Mouse (Mus musculus): ENCODE data around the gene Abtb1.

Gene Abtb1

DNA sequence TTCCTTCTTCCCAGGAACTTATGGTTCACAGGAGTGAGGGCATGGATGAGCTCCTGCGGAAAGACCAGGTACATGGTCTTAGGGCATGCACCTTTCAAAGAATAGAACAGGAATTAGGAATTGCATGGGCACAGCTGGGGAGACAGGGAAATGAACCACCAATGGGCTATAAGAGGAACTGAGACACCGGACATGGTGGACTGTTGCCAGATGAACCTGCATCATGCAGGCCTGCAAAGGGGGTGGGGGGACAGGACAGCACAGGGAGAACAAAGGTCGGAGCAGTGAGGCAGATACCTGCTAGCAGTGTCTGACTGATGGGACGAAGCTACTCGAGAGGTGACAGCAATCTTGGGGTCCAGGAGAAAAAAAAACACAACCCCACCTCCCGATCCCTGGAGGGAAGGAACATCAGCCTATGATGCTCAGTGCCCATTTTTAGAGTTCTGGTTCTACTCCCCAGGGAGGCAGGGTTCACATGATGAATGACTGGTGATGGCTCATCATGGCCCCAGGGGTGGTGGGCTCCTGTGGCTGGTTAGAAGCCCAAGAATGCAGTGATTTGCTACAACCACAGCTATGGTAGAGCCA, 11.6 kb downstream of the Abtb1 start:
- no peak for DNase-seq (ENCODE audit: extremely low spot score, low spot score)

GRCm38 (mm10) chr6:88829579-88829978, 12.2 kb downstream of the Abtb1 start:
- no peak for DNase-seq (ENCODE audit: extremely low spot score, low spot score)

GRCm38 (mm10) chr6:88828206-88829009, 13.4 kb downstream of the Abtb1 start:
- DNase-seq (ENCODE audit: extremely low spot score, low spot score), result no peak

DNA sequence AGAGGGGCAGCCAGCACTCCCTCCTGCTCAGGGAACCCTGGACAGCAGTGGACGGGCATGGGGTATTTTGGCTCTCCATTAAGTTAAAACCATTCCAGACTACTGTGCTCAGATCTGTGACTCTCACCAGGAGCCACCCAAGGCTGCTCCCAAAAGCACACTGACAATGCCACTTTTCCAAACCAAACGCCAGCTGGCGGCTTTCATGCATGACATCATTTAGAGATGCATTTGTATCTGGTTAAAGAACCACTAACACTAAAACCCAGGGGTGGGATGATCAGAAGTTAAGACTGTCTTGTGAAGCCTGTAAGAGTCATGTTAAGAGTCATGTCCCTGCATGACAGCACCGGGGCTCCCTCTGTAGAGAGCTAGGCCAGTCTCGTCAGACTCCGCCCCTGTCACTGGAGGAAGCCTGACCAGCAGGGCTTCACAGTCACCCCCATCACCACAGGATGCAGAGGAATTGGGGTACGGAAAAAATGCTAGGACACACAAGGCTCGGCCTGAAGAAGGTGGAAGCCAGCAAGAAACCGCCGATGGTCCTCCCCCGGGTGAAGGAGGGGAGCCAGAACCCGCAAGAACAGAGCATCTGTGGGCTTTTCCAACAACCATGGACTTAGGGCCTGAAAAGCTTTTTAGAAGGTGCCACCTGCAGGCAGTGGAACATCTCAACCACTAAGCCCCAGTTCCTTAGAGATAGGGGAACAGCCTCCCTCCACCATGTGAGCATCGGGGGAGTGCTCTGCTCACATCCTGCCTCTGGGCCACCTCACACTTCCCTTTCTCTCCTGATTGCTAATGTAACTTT, 14.2 kb downstream of the Abtb1 start:
- no peak for DNase-seq (ENCODE audit: extremely low spot score, low spot score)

DNA sequence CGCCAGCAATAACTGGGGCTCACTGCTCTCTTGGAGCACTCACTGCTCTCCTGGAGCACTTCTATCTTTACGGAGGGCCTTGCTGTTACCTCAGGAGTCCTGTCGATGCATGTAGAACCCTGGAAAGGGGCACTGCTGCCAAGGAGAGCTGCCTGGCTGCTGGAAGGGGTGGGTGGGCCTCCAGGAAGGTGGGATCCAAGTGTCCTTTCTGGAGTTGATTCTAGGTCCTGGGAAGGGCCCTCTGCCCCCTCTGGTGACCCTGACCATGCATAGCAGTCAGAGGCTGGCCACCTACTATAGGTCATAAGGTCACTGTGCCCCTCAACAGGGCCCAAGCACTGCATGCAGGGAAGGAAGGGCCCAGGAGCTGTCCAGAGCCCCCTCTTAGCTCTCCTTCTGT, 14.8 kb downstream of the Abtb1 start:
- no peak for DNase-seq (ENCODE audit: extremely low spot score, low spot score)

DNA sequence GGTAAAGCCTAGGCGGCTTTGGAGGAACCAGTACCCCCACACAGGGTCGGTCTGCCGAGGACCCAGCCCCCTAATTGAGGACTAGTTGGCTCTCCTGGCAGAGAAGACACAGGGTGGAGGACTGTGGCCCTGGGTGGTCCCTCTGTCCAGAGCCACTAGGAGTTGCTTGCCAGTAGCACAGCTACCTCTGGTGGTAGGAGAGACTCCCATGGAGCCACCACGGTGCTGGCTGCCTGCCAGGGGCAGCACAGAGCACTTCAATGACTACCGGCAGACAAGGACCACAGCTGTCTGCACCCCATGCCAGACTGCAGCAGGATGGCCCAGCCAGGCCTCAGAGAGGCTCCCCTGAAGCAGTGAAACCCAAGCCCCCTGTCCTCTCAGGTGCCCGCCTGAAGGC, 15.2 kb downstream of the Abtb1 start:
- no peak for DNase-seq (ENCODE audit: extremely low spot score, low spot score)

- DNase-seq (ENCODE audit: extremely low spot score, low spot score), result no peak
Measured at GRCm38 (mm10) chr6:88826088-88826487, 15.7 kb downstream of the Abtb1 start.

- DNase-seq (ENCODE audit: extremely low spot score, low spot score), result no peak
Measured at GRCm38 (mm10) chr6:88824183-88824582, 17.6 kb downstream of the Abtb1 start.

GRCm38 (mm10) chr6:88821901-88822300, 19.9 kb downstream of the Abtb1 start:
- no peak for DNase-seq (ENCODE audit: extremely low spot score, low spot score)

GRCm38 (mm10) chr6:88821294-88821693, 20.5 kb downstream of the Abtb1 start:
- DNase-seq (ENCODE audit: extremely low spot score, low spot score), result no peak

- DNase-seq (ENCODE audit: extremely low spot score, low spot score), result no peak
Measured at GRCm38 (mm10) chr6:88820853-88821252, 20.9 kb downstream of the Abtb1 start.

GRCm38 (mm10) chr6:88816913-88817312, 24.9 kb downstream of the Abtb1 start:
- no peak for DNase-seq (ENCODE audit: extremely low spot score, low spot score)

- no peak for DNase-seq (ENCODE audit: extremely low spot score, low spot score)
Measured at GRCm38 (mm10) chr6:88815489-88815888, 26.3 kb downstream of the Abtb1 start.

- no peak for DNase-seq (ENCODE audit: extremely low spot score, low spot score)
Measured at GRCm38 (mm10) chr6:88815036-88815435, 26.7 kb downstream of the Abtb1 start.

GRCm38 (mm10) chr6:88813832-88814231, 28.0 kb downstream of the Abtb1 start:
- no peak for DNase-seq (ENCODE audit: extremely low spot score, low spot score)

DNA sequence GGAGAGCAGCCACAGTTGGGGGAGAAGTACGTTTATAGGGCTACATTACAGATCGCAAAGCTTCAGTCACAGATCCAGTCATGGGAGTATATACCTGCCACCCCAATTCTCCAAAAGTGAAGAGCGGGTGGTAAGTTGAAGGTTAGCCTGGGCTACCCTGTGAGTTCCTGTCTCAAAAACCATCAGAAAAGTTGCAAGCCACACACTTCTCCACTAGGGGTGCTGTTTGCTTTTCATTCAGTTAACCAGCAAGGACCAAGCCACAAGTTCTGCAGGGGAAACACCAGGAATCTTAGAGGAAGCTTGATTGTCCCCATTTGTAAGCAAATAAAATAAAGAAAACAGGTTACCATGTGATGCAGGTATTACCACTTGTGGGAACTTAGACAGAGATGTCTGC, 28.9 kb downstream of the Abtb1 start:
- peak; percentile 47 for DNase-seq (ENCODE audit: extremely low spot score, low spot score)

DNA sequence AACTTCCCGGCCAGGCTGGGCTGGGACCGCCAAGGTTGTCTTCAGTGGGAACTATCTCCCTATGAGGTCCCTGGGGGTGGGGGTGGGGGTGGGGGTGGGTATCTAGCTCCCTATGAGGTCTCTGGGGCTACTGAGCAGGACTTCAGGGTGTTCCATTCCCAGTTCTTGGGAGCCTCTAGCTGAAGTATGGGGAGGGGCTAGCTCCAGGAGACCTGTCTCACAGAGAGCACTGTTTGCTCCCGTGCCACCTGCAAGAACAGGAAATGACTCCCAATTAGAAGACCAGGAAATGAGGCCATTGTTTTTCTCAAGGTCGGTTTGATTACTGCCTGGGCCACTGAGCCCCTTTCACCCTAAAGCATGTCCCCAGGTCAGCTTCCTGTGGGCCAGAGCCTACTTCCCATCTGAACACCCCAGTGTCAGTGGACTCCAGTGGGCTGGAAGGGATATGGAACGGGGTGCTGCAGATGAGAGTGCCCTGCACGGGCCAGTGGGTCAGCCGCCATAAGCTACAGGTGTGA, 29.8 kb downstream of the Abtb1 start:
- DNase-seq (ENCODE audit: extremely low spot score, low spot score), result no peak

DNA sequence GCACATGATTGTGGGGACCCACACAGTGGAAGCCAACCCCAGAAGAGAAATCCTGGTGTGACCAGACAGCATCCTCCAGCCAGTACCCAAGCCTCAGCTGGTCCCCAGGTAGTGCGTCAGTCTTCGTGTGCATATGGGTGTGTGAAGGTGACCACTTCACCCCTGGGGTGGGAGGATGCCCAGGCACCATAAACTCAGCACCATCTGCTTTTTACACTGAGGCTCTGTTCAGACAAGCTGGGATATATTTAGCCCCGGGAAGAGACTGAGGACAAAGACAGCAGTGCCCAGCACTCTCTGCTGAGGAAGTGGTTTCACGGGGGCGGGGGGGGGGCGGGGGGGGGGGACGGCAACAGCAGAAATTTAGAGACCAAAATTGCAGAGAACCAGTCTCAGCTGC, 30.4 kb downstream of the Abtb1 start:
- no peak for DNase-seq (ENCODE audit: extremely low spot score, low spot score)

- DNase-seq (ENCODE audit: extremely low spot score, low spot score), result no peak
Measured at GRCm38 (mm10) chr6:88810291-88810690, 31.5 kb downstream of the Abtb1 start.

DNA sequence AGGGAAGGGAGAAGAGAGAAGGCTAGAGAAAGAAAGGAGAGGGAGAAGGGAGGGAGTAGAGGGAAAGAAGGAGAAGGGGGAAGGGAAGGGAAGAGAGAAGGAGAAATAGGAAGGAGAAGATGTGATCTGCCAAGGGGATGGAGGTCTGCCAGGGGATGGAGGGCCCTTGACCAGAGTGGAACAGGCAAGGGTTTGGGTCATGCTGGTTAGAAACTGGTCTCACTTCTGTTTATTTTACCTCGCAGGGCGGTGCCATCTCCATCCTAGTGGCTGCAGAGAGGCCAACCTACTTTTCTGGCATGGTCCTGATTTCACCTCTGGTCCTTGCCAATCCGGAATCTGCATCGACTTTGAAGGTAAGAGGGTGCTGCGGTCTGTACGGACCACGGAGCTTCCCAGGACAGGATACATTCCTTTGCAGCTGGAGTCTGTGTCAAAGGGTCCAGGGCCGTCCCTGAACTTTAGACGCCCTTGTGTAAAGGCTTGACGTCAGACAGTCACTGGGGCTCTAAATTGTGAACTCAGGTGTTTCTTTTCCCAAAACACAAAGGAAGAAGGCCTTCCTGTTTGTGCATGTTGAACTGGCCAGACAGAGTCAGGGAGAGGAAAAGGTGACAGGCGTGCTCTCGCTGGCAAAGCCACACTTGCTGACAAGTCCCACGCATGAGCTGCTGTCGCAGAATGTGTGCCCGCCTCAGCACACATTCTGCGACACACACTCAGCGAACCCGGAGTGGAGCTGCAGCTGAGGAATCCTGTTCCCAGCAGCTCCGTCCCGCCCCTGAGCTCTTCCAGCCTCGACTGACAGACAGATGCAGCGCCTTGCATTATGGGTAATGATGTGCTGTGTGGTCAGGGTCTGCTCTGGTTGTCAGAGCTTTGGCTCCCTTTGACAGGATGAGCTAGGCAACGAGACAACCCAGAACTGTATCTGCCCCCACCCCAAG, 32.4 kb downstream of the Abtb1 start:
- no peak for DNase-seq (ENCODE audit: extremely low spot score, low spot score)
